ENCODE assay signal across 22 mouse cellular contexts in the genomic region with DNA sequence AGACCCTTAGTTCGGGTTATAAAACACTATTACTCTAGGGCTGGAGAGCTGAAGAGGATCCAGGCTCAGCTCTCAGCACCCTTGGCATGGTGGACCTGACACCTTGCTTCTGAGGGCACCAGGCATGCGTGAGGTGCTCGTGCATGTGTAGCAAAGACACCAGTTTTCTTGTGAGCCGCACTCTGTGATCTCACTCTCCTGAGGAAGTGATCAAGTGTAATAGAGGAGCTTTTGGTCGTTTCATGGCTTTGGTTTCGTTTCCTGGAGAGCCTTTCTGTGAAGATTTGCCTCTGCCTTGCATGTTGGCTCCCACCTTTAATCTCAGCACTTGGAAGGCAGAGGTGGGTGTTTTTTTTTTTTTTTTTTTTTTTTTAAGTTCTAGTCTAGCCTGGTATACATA. TPM values are rescaled to one million over a fixed set of nuclear protein-coding genes. Genes with fewer than 3 reads are reported as not detected.
DNase-seq lines count a peak whose midpoint lies in the region; ATAC-seq and TF ChIP-seq lines count a peak whose summit lies in the region.
"Had no signal": no experiment of that assay in that cellular context is flagged by ENCODE, and none has a peak within 500 bp of the region (broad histone marks: within the 10 kb centered on the region; RNA-seq: fewer than 3 reads in every experiment).

No protein-coding gene starts in this region.

- TF ChIP-seq RAD21 in MEL (IDR thresholded peaks at IDR 0.05; ENCODE audit: low read depth, low read length), result no peak

- no peak for DNase-seq in lung, postnatal 0 days (ENCODE audit: low spot score)
- DNase-seq in lung, postnatal 4 days, result no peak
- no peak for DNase-seq in MEL (ENCODE audit: low read depth, low spot score)
- peak; percentile 30 for DNase-seq in splenic B cell, adult 2 months (ENCODE audit: low read depth, low spot score)
- DNase-seq in B cell, adult 2 months, result no peak
- DNase-seq: adrenal gland, postnatal 25 days; cerebellum, adult 11-12 months; cerebellum, postnatal 36 days; heart, postnatal 14 days; kidney, adult 11 months; kidney, postnatal 14 days; lung, adult 18-20 months; right cerebral cortex, postnatal 25 days had no signal

- TF ChIP-seq EP300 in lung, postnatal 0 days (IDR thresholded peaks at IDR 0.05), result no peak
- no peak for TF ChIP-seq EP300 in MEL (IDR thresholded peaks at IDR 0.05; ENCODE audit: low read depth in 1 of 2, low read length in 2 of 2)

- H3K36me3 ChIP-seq in lung, postnatal 0 days (ENCODE audit: insufficient read depth, low read length), result peaks cover 16% of the 10 kb centered on the region; the same call in 1 of the 2 replicates
- H3K36me3 ChIP-seq in MEL (ENCODE audit: control insufficient read depth in 1 of 2, insufficient read depth in 2 of 2, low read length in 2 of 2), result peaks cover 13 to 42% of the 10 kb centered on the region in 2 experiments
- peaks cover 11% of the 10 kb centered on the region for H3K36me3 ChIP-seq in splenic B cell, adult 2 months (ENCODE audit: control insufficient read depth, insufficient read depth, low read length, poor library complexity, severe bottlenecking)

- no peaks in the 10 kb centered on the region for H3K27me3 ChIP-seq in lung, postnatal 0 days (replicated peaks; ENCODE audit: insufficient read depth, low read length)
- H3K27me3 ChIP-seq in MEL (ENCODE audit: control insufficient read depth in 1 of 2, insufficient read depth in 2 of 2, low read length in 2 of 2), result no peaks in the 10 kb centered on the region
- no peaks in the 10 kb centered on the region for H3K27me3 ChIP-seq in splenic B cell, adult 2 months (ENCODE audit: control insufficient read depth, insufficient read depth, low read length, poor library complexity, severe bottlenecking)
- H3K27me3 ChIP-seq: forebrain, embryonic 13.5 days; hindbrain, embryonic 13.5 days; limb, embryonic 12.5 days; midbrain, embryonic 15.5 days; neural tube, embryonic 12.5 days had no signal

- H3K27ac ChIP-seq in lung, postnatal 0 days (ENCODE audit: low read length), result peak overlapping the region; percentile 20; the same call in 1 of the 2 replicates
- H3K27ac ChIP-seq in MEL (ENCODE audit: control insufficient read depth, low read depth, low read length), result no peak overlapping the region
- H3K27ac ChIP-seq: forebrain, embryonic 13.5 days; hindbrain, embryonic 13.5 days; limb, embryonic 12.5 days; macrophage; midbrain, embryonic 15.5 days; neural tube, embryonic 12.5 days had no signal

- H3K4me2 ChIP-seq in lung, postnatal 0 days (replicated peaks; ENCODE audit: low read depth, low read length), result no peak overlapping the region
- H3K4me2 ChIP-seq: forebrain, embryonic 13.5 days; heart, embryonic 11.5 days; hindbrain, embryonic 13.5 days; limb, embryonic 12.5 days; midbrain, embryonic 15.5 days; neural tube, embryonic 12.5 days had no signal

- TF ChIP-seq CTCF in lung, postnatal 0 days (IDR thresholded peaks at IDR 0.05), result no peak
- no peak for TF ChIP-seq CTCF in MEL (IDR thresholded peaks at IDR 0.05 in 2 of 3, conservative IDR thresholded peaks at IDR 0.05 in 1 of 3; ENCODE audit: control insufficient read depth in 1 of 3, insufficient read depth in 1 of 3, low read depth in 2 of 3, low read length in 3 of 3, poor library complexity in 1 of 3, severe bottlenecking in 1 of 3)

- H3K4me3 ChIP-seq in lung, postnatal 0 days (ENCODE audit: low read depth, low read length), result no peak overlapping the region
- H3K4me3 ChIP-seq in MEL (ENCODE audit: control insufficient read depth in 1 of 2, insufficient read depth in 1 of 2, low read depth in 2 of 2, low read length in 2 of 2), result no peak overlapping the region
- H3K4me3 ChIP-seq: forebrain, embryonic 13.5 days; hindbrain, embryonic 13.5 days; limb, embryonic 12.5 days; midbrain, embryonic 15.5 days; neural tube, embryonic 12.5 days had no signal

- no peaks in the 10 kb centered on the region for H3K9me3 ChIP-seq in lung, postnatal 0 days (ENCODE audit: low read length)
- no peaks in the 10 kb centered on the region for H3K9me3 ChIP-seq in MEL (replicated peaks; ENCODE audit: insufficient read depth, low read length)
- H3K9me3 ChIP-seq: forebrain, embryonic 13.5 days; hindbrain, embryonic 13.5 days; limb, embryonic 12.5 days; midbrain, embryonic 15.5 days; neural tube, embryonic 12.5 days had no signal

- no peak for TF ChIP-seq POLR2A in MEL (IDR thresholded peaks at IDR 0.05; ENCODE audit: control insufficient read depth in 1 of 2, insufficient read depth in 1 of 2, low read depth in 1 of 2, low read length in 2 of 2, poor library complexity in 1 of 2)

- no peak for ATAC-seq in lung, postnatal 0 days
- ATAC-seq in granulocyte monocyte progenitor cell, adult 5-6 weeks (replicated peaks; ENCODE audit: poor library complexity, severe bottlenecking), result peak; percentile 42; the same call in 1 of the 2 replicates
- no peak for ATAC-seq in erythroid progenitor cell, adult 5-6 weeks (replicated peaks; ENCODE audit: low FRiP score, poor library complexity, severe bottlenecking)
- ATAC-seq: forebrain, embryonic 13.5 days; midbrain, embryonic 15.5 days had no signal

- H3K9ac ChIP-seq in lung, postnatal 0 days (replicated peaks; ENCODE audit: low read depth), result no peak overlapping the region
- no peak overlapping the region for H3K9ac ChIP-seq in MEL (ENCODE audit: control insufficient read depth, low read depth, low read length, poor library complexity, severe bottlenecking)
- H3K9ac ChIP-seq: forebrain, embryonic 13.5 days; hindbrain, embryonic 13.5 days; limb, embryonic 12.5 days; midbrain, embryonic 15.5 days; neural tube, embryonic 12.5 days had no signal

- 86% methylated on average over 6 of the region's 6 CpGs for whole genome bisulfite sequencing in lung, postnatal 0 days

- H3K4me1 ChIP-seq in lung, postnatal 0 days (ENCODE audit: insufficient read depth, low read depth, low read length), result no peaks in the 10 kb centered on the region
- H3K4me1 ChIP-seq in MEL (ENCODE audit: control insufficient read depth in 1 of 2, insufficient read depth in 2 of 2, low read length in 2 of 2), result peaks cover 5 to 15% of the 10 kb centered on the region in 2 experiments
- H3K4me1 ChIP-seq: forebrain, embryonic 13.5 days; hindbrain, embryonic 13.5 days; limb, embryonic 12.5 days; midbrain, embryonic 15.5 days; neural tube, embryonic 12.5 days had no signal

- no peaks in the 10 kb centered on the region for H3K79me2 ChIP-seq in MEL (ENCODE audit: control insufficient read depth, insufficient read depth, low read length, poor library complexity)

RNA-seq across cellular contexts. Expression of a gene that starts 12.3 kb away (rescaled TPM):
- 41.0 and 46.4 TPM in 2 replicates for polyA plus RNA-seq in lung, postnatal 0 days (2015; fragmentation: Nextera tagmentation; extraction: Ambion mirVana)
- total RNA-seq in MEL (2012; rRNA removed), result 50.5 and 58.2 TPM in 2 replicates
- 10 to 100 TPM in 1 of 2 experiments, not detected in 1; 55.5 TPM for polyA plus RNA-seq in MEL (2012; ENCODE audit: insufficient read depth in 1 of 2, insufficient read length in 2 of 2, low read depth in 1 of 2, low replicate concordance in 2 of 2, missing spikeins in 1 of 2)
- 64.5 and 70.1 TPM in 2 replicates for total RNA-seq in granulocyte monocyte progenitor cell, adult 5-6 weeks (2014; fragmentation: Nextera tagmentation)
- total RNA-seq in granulocyte monocyte progenitor cell, adult 5-6 weeks (2017), result 71.8 and 85.0 TPM in 2 replicates
- total RNA-seq in erythroid progenitor cell, adult 5-6 weeks (2015; ENCODE audit: low replicate concordance), result 26.3 and 27.7 TPM in 2 replicates
- 25.5 and 32.0 TPM in 2 replicates for total RNA-seq in erythroid progenitor cell, adult 5-6 weeks (2017; ENCODE audit: low replicate concordance)

RNA-seq across cellular contexts. Expression of a gene that starts 33.0 kb away (rescaled TPM):
- polyA plus RNA-seq in lung, postnatal 0 days (2015; fragmentation: Nextera tagmentation; extraction: Ambion mirVana), result 48.4 and 50.5 TPM in 2 replicates
- 24.3 and 25.8 TPM in 2 replicates for total RNA-seq in MEL (2012; rRNA removed)
- polyA plus RNA-seq in MEL (2012; ENCODE audit: insufficient read depth in 1 of 2, insufficient read length in 2 of 2, low read depth in 1 of 2, low replicate concordance in 2 of 2, missing spikeins in 1 of 2), result 10 to 100 TPM in 1 of 2 experiments, not detected in 1; 35.1 TPM
- 12.8 and 18.8 TPM in 2 replicates for total RNA-seq in granulocyte monocyte progenitor cell, adult 5-6 weeks (2014; fragmentation: Nextera tagmentation)
- 11.3 and 24.0 TPM in 2 replicates for total RNA-seq in granulocyte monocyte progenitor cell, adult 5-6 weeks (2017)
- total RNA-seq in erythroid progenitor cell, adult 5-6 weeks (2015; ENCODE audit: low replicate concordance), result 47.4 and 56.6 TPM in 2 replicates
- 91.1 and 102 TPM in 2 replicates for total RNA-seq in erythroid progenitor cell, adult 5-6 weeks (2017; ENCODE audit: low replicate concordance)

RNA-seq across cellular contexts. Expression of a gene that starts 50.8 kb away (rescaled TPM):
- 94.8 and 97.5 TPM in 2 replicates for polyA plus RNA-seq in lung, postnatal 0 days (2015; fragmentation: Nextera tagmentation; extraction: Ambion mirVana)
- 51.1 and 74.7 TPM in 2 replicates for total RNA-seq in MEL (2012; rRNA removed)
- 10 to 100 TPM in 1 of 2 experiments, not detected in 1; 88.1 TPM for polyA plus RNA-seq in MEL (2012; ENCODE audit: insufficient read depth in 1 of 2, insufficient read length in 2 of 2, low read depth in 1 of 2, low replicate concordance in 2 of 2, missing spikeins in 1 of 2)
- 47.8 and 52.4 TPM in 2 replicates for total RNA-seq in granulocyte monocyte progenitor cell, adult 5-6 weeks (2014; fragmentation: Nextera tagmentation)
- 61.0 and 101 TPM in 2 replicates for total RNA-seq in granulocyte monocyte progenitor cell, adult 5-6 weeks (2017)
- 32.7 and 57.3 TPM in 2 replicates for total RNA-seq in erythroid progenitor cell, adult 5-6 weeks (2015; ENCODE audit: low replicate concordance)
- total RNA-seq in erythroid progenitor cell, adult 5-6 weeks (2017; ENCODE audit: low replicate concordance), result 58.0 and 71.3 TPM in 2 replicates

RNA-seq across cellular contexts. Expression of a gene that starts 50.9 kb away (rescaled TPM):
- polyA plus RNA-seq in lung, postnatal 0 days (2015; fragmentation: Nextera tagmentation; extraction: Ambion mirVana), result 16.1 and 16.5 TPM in 2 replicates
- total RNA-seq in MEL (2012; rRNA removed), result 33.0 and 38.8 TPM in 2 replicates
- polyA plus RNA-seq in MEL (2012; ENCODE audit: insufficient read depth in 1 of 2, insufficient read length in 2 of 2, low read depth in 1 of 2, low replicate concordance in 2 of 2, missing spikeins in 1 of 2), result 100 to 1,000 TPM in 1 of 2 experiments, 10 to 100 TPM in 1; 33.3 to 133 TPM
- 12.0 and 16.7 TPM in 2 replicates for total RNA-seq in granulocyte monocyte progenitor cell, adult 5-6 weeks (2014; fragmentation: Nextera tagmentation)
- total RNA-seq in granulocyte monocyte progenitor cell, adult 5-6 weeks (2017), result 31.9 and 37.4 TPM in 2 replicates
- total RNA-seq in erythroid progenitor cell, adult 5-6 weeks (2015; ENCODE audit: low replicate concordance), result 6.7 and 11.5 TPM in 2 replicates
- total RNA-seq in erythroid progenitor cell, adult 5-6 weeks (2017; ENCODE audit: low replicate concordance), result 12.6 and 13.5 TPM in 2 replicates

RNA-seq across cellular contexts. Expression of a gene that starts 59.9 kb away (rescaled TPM):
- polyA plus RNA-seq in lung, postnatal 0 days (2015; fragmentation: Nextera tagmentation; extraction: Ambion mirVana), result 5.1 and 5.5 TPM in 2 replicates
- total RNA-seq in MEL (2012; rRNA removed), result 6.4 and 7.0 TPM in 2 replicates
- polyA plus RNA-seq in MEL (2012; ENCODE audit: insufficient read depth in 1 of 2, insufficient read length in 2 of 2, low read depth in 1 of 2, low replicate concordance in 2 of 2, missing spikeins in 1 of 2), result 1 to 10 TPM in 1 of 2 experiments, not detected in 1; 5.8 TPM
- total RNA-seq in granulocyte monocyte progenitor cell, adult 5-6 weeks (2014; fragmentation: Nextera tagmentation), result 3.2 and 4.4 TPM in 2 replicates
- 3.6 and 4.1 TPM in 2 replicates for total RNA-seq in granulocyte monocyte progenitor cell, adult 5-6 weeks (2017)
- 11.2 and 15.1 TPM in 2 replicates for total RNA-seq in erythroid progenitor cell, adult 5-6 weeks (2015; ENCODE audit: low replicate concordance)
- total RNA-seq in erythroid progenitor cell, adult 5-6 weeks (2017; ENCODE audit: low replicate concordance), result 17.1 and 19.2 TPM in 2 replicates
